Comparison of ENCODE assay signal across 8 mouse cellular contexts in the genomic region with DNA sequence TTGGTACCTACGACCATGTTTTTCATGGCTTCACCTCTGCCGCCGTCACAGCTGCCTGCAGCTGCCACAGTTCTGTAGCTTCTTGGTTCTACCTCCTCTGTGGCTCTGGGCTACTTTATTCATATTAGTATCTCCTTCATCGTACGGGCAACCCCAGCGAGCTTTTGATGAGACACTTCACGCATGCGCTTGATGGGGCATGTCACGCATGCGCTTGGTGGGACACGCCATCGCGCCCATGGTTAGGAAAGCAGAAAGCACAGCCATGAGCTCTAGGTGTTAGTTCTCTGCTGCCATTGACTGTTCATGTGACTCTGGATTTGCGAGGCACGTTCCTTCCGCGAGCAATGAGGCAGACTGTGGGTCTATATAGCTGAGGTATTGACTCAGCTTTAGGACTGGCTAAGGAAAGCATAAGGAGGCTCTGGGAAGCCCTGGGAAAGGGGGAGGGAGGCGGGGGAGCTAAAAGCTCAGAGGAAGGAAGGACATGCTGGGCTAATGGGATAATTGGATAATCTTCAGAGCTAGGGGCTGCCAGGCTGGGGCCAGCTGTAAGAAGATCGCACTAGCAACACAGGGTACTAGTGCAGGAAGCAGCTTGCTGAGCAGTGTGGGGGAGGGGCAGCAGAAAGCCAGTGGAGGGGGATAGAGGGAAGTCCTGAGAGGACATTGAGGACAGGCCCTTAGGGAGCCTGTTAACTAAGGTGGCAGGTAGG. TPM values are rescaled to one million over a fixed set of nuclear protein-coding genes. Genes with fewer than 3 reads are reported as not detected.
A peak's percentile ranks its signal among the peaks of the same experiment; 100 is the strongest.
DNase-seq lines count a peak whose midpoint lies in the region; ATAC-seq and TF ChIP-seq lines count a peak whose summit lies in the region.

No protein-coding gene starts in this region.

- 61% methylated on average over 19 of the region's 19 CpGs for WGBS in kidney, embryonic 16.5 days
- WGBS in kidney, adult 2 months: 72% methylated on average over 19 of the region's 19 CpGs
- WGBS in forebrain, embryonic 12.5 days: 70% methylated on average over 19 of the region's 19 CpGs
- WGBS in midbrain, embryonic 10.5 days: 70% methylated on average over 19 of the region's 19 CpGs

- no peaks in the 10 kb centered on the region for H3K9me3 ChIP-seq in kidney, embryonic 16.5 days (ENCODE audit: low read length)
- no peaks in the 10 kb centered on the region for H3K9me3 ChIP-seq in forebrain, embryonic 12.5 days
- no peaks in the 10 kb centered on the region for H3K9me3 ChIP-seq in midbrain, embryonic 10.5 days (replicated peaks)

- no peak overlapping the region for H3K9ac ChIP-seq in kidney, embryonic 16.5 days (replicated peaks; ENCODE audit: low read length)
- no peak overlapping the region for H3K9ac ChIP-seq in forebrain, embryonic 12.5 days

- no peak overlapping the region for H3K4me3 ChIP-seq in kidney, embryonic 16.5 days (ENCODE audit: low read length)
- no peak overlapping the region for H3K4me3 ChIP-seq in kidney, adult 2 months (ENCODE audit: insufficient read depth, low read depth, low read length)
- H3K4me3 ChIP-seq in forebrain, embryonic 12.5 days (replicated peaks): no peak overlapping the region
- H3K4me3 ChIP-seq in midbrain, embryonic 10.5 days: no peak overlapping the region
- H3K4me3 ChIP-seq in layer of hippocampus, adult 2 months: no peak overlapping the region

- H3K4me1 ChIP-seq in kidney, embryonic 16.5 days (ENCODE audit: insufficient read depth, low read length): peaks cover 21% of the 10 kb centered on the region
- no peaks in the 10 kb centered on the region for H3K4me1 ChIP-seq in kidney, adult 2 months (ENCODE audit: control insufficient read depth, insufficient read depth, low read length)
- H3K4me1 ChIP-seq in forebrain, embryonic 12.5 days: peaks cover 21% of the 10 kb centered on the region
- H3K4me1 ChIP-seq in midbrain, embryonic 10.5 days: peaks cover 34% of the 10 kb centered on the region

- TF ChIP-seq POLR2A in kidney, adult 2 months (IDR thresholded peaks at IDR 0.05; ENCODE audit: low read depth, low read length): no peak

- no peak for TF ChIP-seq CTCF in kidney, adult 2 months (conservative IDR thresholded peaks at IDR 0.05; ENCODE audit: insufficient read depth, insufficient read length, low read depth, low read length)
- no peak for TF ChIP-seq CTCF in layer of hippocampus, adult 2 months (conservative IDR thresholded peaks at IDR 0.05)

- no peak for DNase-seq in kidney, adult 2 months
- peak; percentile 24 for DNase-seq in ZHBTc4 (ENCODE audit: low read depth, low spot score)
- peak; percentile 64 for DNase-seq in midbrain, embryonic 10.5 days (ENCODE audit: low spot score)
- DNase-seq in layer of hippocampus, adult 2 months (ENCODE audit: low spot score in 2 of 2): no peak
- no peak for DNase-seq in frontal cortex, postnatal 14 days (ENCODE audit: low spot score in 2 of 2)
- DNase-seq in spleen, postnatal 14 days (ENCODE audit: low spot score in 2 of 2): no peak

- no peaks in the 10 kb centered on the region for H3K36me3 ChIP-seq in kidney, embryonic 16.5 days (ENCODE audit: insufficient read depth, low read length)
- no peaks in the 10 kb centered on the region; the same call in 1 of the 2 replicates for H3K36me3 ChIP-seq in kidney, adult 2 months (ENCODE audit: control insufficient read depth, insufficient read depth, low read length)
- no peaks in the 10 kb centered on the region for H3K36me3 ChIP-seq in forebrain, embryonic 12.5 days (replicated peaks)
- no peaks in the 10 kb centered on the region for H3K36me3 ChIP-seq in midbrain, embryonic 10.5 days

- no peak overlapping the region for H3K4me2 ChIP-seq in kidney, embryonic 16.5 days (replicated peaks; ENCODE audit: low read depth, low read length)
- H3K4me2 ChIP-seq in forebrain, embryonic 12.5 days: no peak overlapping the region

- peak; percentile 57; the same call in 1 of the 2 replicates for ATAC-seq in kidney, embryonic 16.5 days (ENCODE audit: low FRiP score, low TSS enrichment)
- ATAC-seq in forebrain, embryonic 12.5 days (ENCODE audit: low FRiP score): peak; percentile 73

- no peaks in the 10 kb centered on the region for H3K27me3 ChIP-seq in kidney, embryonic 16.5 days (ENCODE audit: insufficient read depth, low read length)
- no peaks in the 10 kb centered on the region for H3K27me3 ChIP-seq in kidney, adult 2 months (replicated peaks; ENCODE audit: control insufficient read depth, insufficient read depth, low read length)
- H3K27me3 ChIP-seq in forebrain, embryonic 12.5 days: peaks cover 5% of the 10 kb centered on the region; the same call in 1 of the 2 replicates
- H3K27me3 ChIP-seq in midbrain, embryonic 10.5 days (ENCODE audit: low read depth, poor library complexity, severe bottlenecking): no peaks in the 10 kb centered on the region

- H3K27ac ChIP-seq in kidney, embryonic 16.5 days (ENCODE audit: low read length): no peak overlapping the region
- no peak overlapping the region for H3K27ac ChIP-seq in kidney, adult 2 months (ENCODE audit: insufficient read depth, low read depth, low read length)
- peak overlapping the region; percentile 42 for H3K27ac ChIP-seq in forebrain, embryonic 12.5 days
- peak overlapping the region; percentile 57; the same call in 1 of the 2 replicates for H3K27ac ChIP-seq in midbrain, embryonic 10.5 days (replicated peaks)
- H3K27ac ChIP-seq in layer of hippocampus, adult 2 months: no peak overlapping the region

RNA-seq across cellular contexts. Expression of gene Upb1, which starts 43.4 kb away (rescaled TPM):
- 3.1 and 3.3 TPM in 2 replicates for polyA plus RNA-seq in kidney, embryonic 16.5 days (2015; fragmentation: Nextera tagmentation; extraction: Ambion mirVana)
- 58.4 and 58.5 TPM in 2 replicates for polyA plus RNA-seq in kidney, adult 2 months (2012; rRNA removed)
- not detected in 2 replicates for polyA plus RNA-seq in forebrain, embryonic 12.5 days (2016; fragmentation: Nextera tagmentation; extraction: Ambion mirVana)
- not detected in 2 replicates for polyA plus RNA-seq in midbrain, embryonic 10.5 days (2016; fragmentation: Nextera tagmentation; extraction: Ambion mirVana)
- total RNA-seq in layer of hippocampus, adult 2 months (2021): under 1 TPM in 1 of 2 experiments, not detected in 1; 0.31 TPM

Comparison
In these comparisons a context has a peak if more than half of its experiments do, and no peak if none do; other contexts are left out.
1. RNA of gene Upb1, which starts 43.4 kb away (polyA plus RNA-seq): 58.4 to 58.5 TPM in kidney, adult 2 months; 3.1 to 3.3 TPM in kidney, embryonic 16.5 days, not detected in forebrain, embryonic 12.5 days and not detected in midbrain, embryonic 10.5 days; every median in the first group is over 10 times any median in the second.
2. H3K27ac ChIP-seq: peak in forebrain, embryonic 12.5 days (single experiment) and midbrain, embryonic 10.5 days (single experiment); none in kidney, embryonic 16.5 days (single experiment), kidney, adult 2 months (single experiment) and layer of hippocampus, adult 2 months (single experiment).
3. DNase-seq: peak in ZHBTc4 (single experiment) and midbrain, embryonic 10.5 days (single experiment); none in kidney, adult 2 months (single experiment), layer of hippocampus, adult 2 months (0 of 2), frontal cortex, postnatal 14 days (0 of 2) and spleen, postnatal 14 days (0 of 2).